Mouse (Mus musculus) spleen, postnatal 0 days (tissue): ENCODE measurements around the gene Plpp6. TPM values are rescaled to one million over a fixed set of nuclear protein-coding genes. Genes with fewer than 3 reads are reported as not detected.

Source experiments
- polyA plus RNA-seq: library from polyadenylated mRNA; unstranded; fragments of >200 nt; fragmentation: Nextera tagmentation; extraction: Ambion mirVana; gene quantifications from 2 replicates; pipeline ENCODE4 v1.2.1, GENCODE M21; 2015

Gene Plpp6
- 3.2 and 3.6 TPM in 2 replicates for polyA plus RNA-seq

DNA sequence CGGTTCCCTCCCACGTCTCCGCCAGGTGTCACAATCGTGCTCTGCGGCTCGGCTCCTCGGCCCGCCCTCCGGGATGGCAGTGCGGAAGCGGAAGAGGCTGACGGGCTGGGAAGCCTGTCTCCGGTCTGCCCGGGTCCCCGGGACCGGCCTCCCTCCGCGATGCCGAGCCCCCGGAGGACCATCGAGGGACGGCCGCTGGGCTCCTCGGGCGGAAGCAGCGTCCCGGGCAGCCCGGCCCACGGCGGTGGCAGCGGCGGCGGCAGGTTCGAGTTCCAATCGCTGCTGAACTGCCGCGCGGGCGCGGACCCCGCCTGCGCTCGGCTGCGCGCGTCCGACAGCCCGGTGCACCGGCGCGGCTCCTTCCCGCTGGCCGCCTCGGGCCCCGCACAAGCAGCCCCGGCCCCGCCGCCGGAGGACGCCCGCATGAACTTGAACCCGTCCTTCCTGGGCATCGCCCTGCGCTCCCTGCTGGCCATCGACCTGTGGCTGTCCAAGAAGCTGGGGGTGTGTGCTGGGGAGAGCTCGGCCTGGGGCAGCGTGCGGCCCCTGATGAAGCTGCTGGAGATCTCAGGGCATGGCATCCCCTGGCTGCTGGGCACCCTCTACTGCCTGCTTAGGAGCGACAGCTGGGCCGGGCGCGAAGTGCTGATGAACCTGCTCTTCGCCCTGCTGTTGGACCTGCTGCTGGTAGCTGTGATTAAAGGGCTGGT lies at the start of gene Plpp6:
Gene Plpp6, plus strand, starts transcription at position 112 of the 710 bp plus-strand sequence.

GRCm38 (mm10) chr19:28967652-28968051 lies 3.9 kb downstream of the Plpp6 start, which contains the start of gene 4430402I18Rik:
Gene 4430402I18Rik (minus strand): TSS chr19:28967800.

GRCm38 (mm10) chr19:28990194-28990589 lies 26.4 kb downstream of the Plpp6 start, which contains the start of gene Cdc37l1:
Gene Cdc37l1 (plus strand): TSS chr19:28990352.

Other genes with a start within 250 kb of the Plpp6 start
- gene Slc1a1, start 128.9 kb upstream of the Plpp6 start, polyA plus RNA-seq = 0.17 and 0.35 TPM in 2 replicates
- 0.30 and 0.57 TPM in 2 replicates for gene 4430402I18Rik, start 3.8 kb downstream of the Plpp6 start, polyA plus RNA-seq
- 18.2 and 20.4 TPM in 2 replicates for gene Cdc37l1, start 26.4 kb downstream of the Plpp6 start, polyA plus RNA-seq
- gene Ak3, start 84.0 kb downstream of the Plpp6 start, polyA plus RNA-seq = 40.1 and 43.2 TPM in 2 replicates
- 39.2 and 42.2 TPM in 2 replicates for gene Rcl1, start 137.4 kb downstream of the Plpp6 start, polyA plus RNA-seq